Mouse (Mus musculus) brain, embryonic 18.5 days (tissue): ENCODE measurements around the gene Spata31d1b.

Experiments
- DNase-seq: peaks from one replicate; pipeline ENCODE4 v3.0.0-alpha.2; 2012; ENCODE audit warnings: low read depth, low spot score

The Spata31d1b gene

GRCm38 (mm10) chr13:59746711-59747110 lies 34.6 kb downstream of the Spata31d1b start, which contains the start of gene 1700014D04Rik:
1700014D04Rik (minus strand) TSS chr13:59746752.
- no peak for DNase-seq

- no peak for DNase-seq
These were observed 38.2 kb downstream of the Spata31d1b start for GRCm38 (mm10) chr13:59750310-59750709.

- no peak for DNase-seq
These were observed 44.8 kb downstream of the Spata31d1b start for GRCm38 (mm10) chr13:59756906-59757305.

- DNase-seq = no peak
These were observed 50.7 kb downstream of the Spata31d1b start for GRCm38 (mm10) chr13:59762791-59763190.

GRCm38 (mm10) chr13:59766786-59767515 lies 54.9 kb downstream of the Spata31d1b start:
- DNase-seq = no peak

- DNase-seq = no peak
These were observed 56.4 kb downstream of the Spata31d1b start for GRCm38 (mm10) chr13:59768531-59768930.
